Mouse (Mus musculus): ENCODE data around the gene 5530401A14Rik. TPM values are rescaled to one million over a fixed set of nuclear protein-coding genes. Genes with fewer than 3 reads are reported as not detected.

The 5530401A14Rik gene
- polyA plus RNA-seq, 1 experiment from 2014 or later = not detected

DNA sequence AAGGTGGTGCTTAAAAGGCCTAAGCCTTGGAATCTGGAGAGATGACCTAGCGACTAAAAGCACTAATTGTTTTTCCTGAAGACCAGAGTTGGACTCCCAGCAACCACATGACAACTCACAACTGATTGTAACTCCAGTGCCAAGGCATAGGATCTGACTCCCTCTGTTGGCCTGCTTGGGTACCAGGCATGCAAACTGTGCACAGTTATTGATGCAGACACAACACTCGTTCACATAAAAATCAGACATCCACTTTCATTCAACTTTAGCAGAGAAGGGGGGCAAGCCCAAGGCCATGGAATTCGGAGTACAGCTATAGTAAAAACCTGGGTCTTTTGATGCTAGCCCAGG, 14.8 kb upstream of the 5530401A14Rik start:
- ATAC-seq (ENCODE audit: insufficient read depth) (peak; percentile 22; the same call in 1 of the 2 replicates), DNase-seq (no peak)
- Histone ChIP-seq H3K4me2 (no peak overlapping the region), H3K4me1 (ENCODE audit: insufficient read depth) (peaks cover 3% of the 10 kb centered on the region; the same call in 1 of the 2 replicates), H3K36me3 (ENCODE audit: insufficient read depth) (no peaks in the 10 kb centered on the region), H3K27me3 (ENCODE audit: insufficient read depth, low read length) (no peaks in the 10 kb centered on the region), H3K9ac (no peak overlapping the region), H3K4me3 (ENCODE audit: low read depth, low read length) (no peak overlapping the region), H3K9me3 (ENCODE audit: low read depth, low read length) (no peaks in the 10 kb centered on the region), H3K27ac (ENCODE audit: low read depth) (0 out of 2 replicates have a peak overlapping the region, but pooled peaks have one; percentile 55)
- peak; percentile 51 for TF ChIP-seq CTCF (IDR thresholded peaks at IDR 0.05; ENCODE audit: low read depth)
- 67% methylated on average over 3 of the region's 3 CpGs for WGBS

DNA sequence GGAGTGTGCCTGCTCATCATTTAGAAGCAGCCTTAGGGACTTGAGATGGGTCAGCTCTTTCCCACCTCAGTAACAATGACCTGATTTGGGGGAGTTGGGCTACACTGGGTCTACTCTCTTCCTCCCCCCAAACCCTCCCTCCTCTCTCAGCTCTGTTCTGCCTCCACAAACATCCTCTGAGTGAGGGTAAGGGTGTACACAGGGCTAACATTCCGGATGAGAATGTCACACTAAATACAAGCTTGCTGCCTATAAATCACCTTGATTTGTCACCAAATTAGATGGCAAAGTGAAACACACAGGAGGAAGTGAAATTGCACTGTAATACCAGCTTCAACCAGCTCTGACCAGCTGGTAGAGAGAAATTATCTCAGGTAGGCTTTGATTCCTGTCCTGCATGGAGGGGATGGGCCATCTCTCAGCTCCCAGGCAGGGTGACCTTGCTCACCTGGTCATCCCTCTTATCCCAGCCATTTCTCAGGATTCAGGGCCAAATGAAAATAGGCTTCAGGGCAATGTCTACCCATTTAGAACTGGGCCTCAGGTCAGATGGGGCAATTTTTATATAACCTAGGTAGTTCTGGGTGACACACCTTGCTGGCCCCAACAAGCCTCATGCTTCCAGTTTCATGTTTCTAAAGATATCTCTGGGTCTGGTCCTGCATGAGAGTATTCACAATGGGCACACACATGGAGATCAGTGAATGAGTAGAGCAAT, 12.5 kb upstream of the 5530401A14Rik start:
- Histone ChIP-seq H3K4me1 (ENCODE audit: insufficient read depth) (peaks cover 3% of the 10 kb centered on the region; the same call in 1 of the 2 replicates), H3K4me3 (ENCODE audit: low read depth, low read length) (no peak overlapping the region), H3K27me3 (ENCODE audit: insufficient read depth, low read length) (no peaks in the 10 kb centered on the region), H3K36me3 (ENCODE audit: insufficient read depth) (no peaks in the 10 kb centered on the region), H3K9me3 (ENCODE audit: low read depth, low read length) (no peaks in the 10 kb centered on the region), H3K27ac (ENCODE audit: low read depth) (no peak overlapping the region), H3K9ac (no peak overlapping the region), H3K4me2 (no peak overlapping the region)
- WGBS = 36% methylated on average over 1 of the region's 1 CpGs
- DNase-seq (no peak), ATAC-seq (ENCODE audit: insufficient read depth) (no peak)
- no peak for TF ChIP-seq CTCF (IDR thresholded peaks at IDR 0.05; ENCODE audit: low read depth)

DNA sequence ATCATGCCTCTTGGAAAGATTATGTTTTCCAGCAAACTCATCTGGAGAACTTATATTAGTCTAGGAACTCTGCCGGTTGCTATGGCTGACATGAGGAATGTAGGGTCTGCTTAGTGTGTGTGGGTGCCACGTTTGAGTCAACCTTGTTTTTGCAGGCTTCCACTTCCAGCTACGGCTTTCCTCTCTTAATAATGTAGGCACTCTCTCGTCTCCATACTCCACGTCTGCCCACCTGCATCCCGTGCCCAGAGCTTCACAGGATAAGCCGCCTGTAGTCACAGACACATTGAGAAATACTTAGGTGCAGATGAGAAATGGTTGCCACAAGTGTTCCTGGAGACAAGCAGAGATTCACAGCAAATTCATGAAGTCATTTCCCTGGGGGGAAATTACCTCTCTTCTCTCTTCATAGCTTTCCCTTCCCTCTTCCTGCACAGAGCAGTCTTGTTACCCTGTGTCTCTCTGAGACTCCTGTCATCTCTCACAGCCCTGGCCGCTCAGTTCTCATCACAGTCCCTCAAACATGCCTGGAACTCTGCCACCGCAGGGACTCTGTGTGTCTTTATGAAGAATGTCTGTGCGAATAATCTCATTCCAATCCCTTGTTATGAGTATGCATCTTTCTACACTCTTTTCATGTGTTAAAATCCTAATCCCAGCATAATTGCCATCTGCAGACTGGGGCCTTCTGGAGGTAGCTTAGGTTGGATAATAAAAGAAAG, 5.3 kb downstream of the 5530401A14Rik start:
- H3K9me3 ChIP-seq (ENCODE audit: low read depth, low read length) = no peaks in the 10 kb centered on the region
- no peak for ATAC-seq (ENCODE audit: insufficient read depth)
- no peak overlapping the region for H3K9ac ChIP-seq
- no peak overlapping the region for H3K27ac ChIP-seq (ENCODE audit: low read depth)
- no peak overlapping the region for H3K4me3 ChIP-seq (ENCODE audit: low read depth, low read length)
- no peaks in the 10 kb centered on the region for H3K4me1 ChIP-seq (ENCODE audit: insufficient read depth)
- DNase-seq = peak; percentile 52
- H3K36me3 ChIP-seq (ENCODE audit: insufficient read depth) = no peaks in the 10 kb centered on the region
- no peak for TF ChIP-seq CTCF (IDR thresholded peaks at IDR 0.05; ENCODE audit: low read depth)
- WGBS = 50% methylated on average over 10 of the region's 10 CpGs
- H3K4me2 ChIP-seq = no peak overlapping the region
- no peaks in the 10 kb centered on the region for H3K27me3 ChIP-seq (ENCODE audit: insufficient read depth, low read length)

DNA sequence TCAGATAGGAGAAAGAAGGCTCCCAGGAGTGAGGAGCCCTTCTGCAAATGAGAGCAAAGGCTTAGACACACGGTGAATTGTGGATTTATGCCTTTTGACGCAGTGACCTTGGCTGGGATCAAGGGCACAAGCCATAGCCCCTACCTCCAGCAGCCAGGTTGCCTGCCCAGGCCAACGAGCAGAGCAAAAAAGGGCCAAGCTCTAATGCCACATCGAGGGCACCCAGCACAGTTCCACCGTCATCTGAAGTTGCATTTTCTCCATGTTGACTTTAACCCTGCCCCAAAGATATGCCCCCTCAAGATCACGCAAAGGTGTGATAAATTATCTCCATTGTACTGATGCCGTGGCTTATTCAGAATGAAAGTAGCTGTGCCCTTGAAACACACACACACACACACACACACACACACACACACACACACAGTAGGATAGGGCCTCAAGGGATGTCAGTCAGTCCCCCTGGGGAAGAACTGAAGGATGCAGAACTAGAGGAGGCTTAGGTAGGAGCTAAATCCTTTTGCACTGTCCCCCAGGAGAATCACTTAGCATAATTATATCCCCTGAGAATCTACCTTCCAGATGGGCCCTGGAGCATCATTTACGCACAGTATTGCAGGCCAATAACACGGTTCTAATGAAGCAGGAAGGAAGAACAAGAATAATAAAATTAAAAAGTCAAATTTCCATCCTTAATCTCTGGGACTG, 11.2 kb downstream of the 5530401A14Rik start:
- no peaks in the 10 kb centered on the region for H3K27me3 ChIP-seq (ENCODE audit: insufficient read depth, low read length)
- 24% methylated on average over 9 of the region's 9 CpGs for WGBS
- H3K9me3 ChIP-seq (ENCODE audit: low read depth, low read length) = no peaks in the 10 kb centered on the region
- H3K4me2 ChIP-seq = no peak overlapping the region
- DNase-seq (no peak), ATAC-seq (ENCODE audit: insufficient read depth) (no peak)
- no peak overlapping the region for H3K27ac ChIP-seq (ENCODE audit: low read depth)
- H3K36me3 ChIP-seq (ENCODE audit: insufficient read depth) = no peaks in the 10 kb centered on the region
- no peaks in the 10 kb centered on the region for H3K4me1 ChIP-seq (ENCODE audit: insufficient read depth)
- H3K9ac ChIP-seq = no peak overlapping the region
- no peak for TF ChIP-seq CTCF (IDR thresholded peaks at IDR 0.05; ENCODE audit: low read depth)
- no peak overlapping the region for H3K4me3 ChIP-seq (ENCODE audit: low read depth, low read length)

DNA sequence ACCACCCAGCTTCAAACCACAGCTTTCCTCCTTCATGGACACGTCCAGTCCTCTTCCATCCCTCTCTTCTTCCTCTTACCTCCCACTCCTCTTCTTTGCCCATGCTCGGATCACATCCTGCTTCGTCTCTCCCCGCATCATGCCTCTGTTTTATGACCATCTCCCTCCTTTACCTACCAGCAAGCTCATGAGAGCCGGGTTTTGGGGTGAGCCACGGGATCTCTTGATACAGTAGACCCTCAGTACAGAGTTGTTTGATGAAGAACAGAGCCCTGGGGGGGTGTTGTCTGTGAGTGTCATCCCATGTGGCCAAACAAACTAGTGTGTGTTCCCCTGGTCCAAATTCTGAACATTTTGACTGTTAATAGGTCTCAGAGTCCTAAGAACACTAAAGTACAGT, 36.0 kb downstream of the 5530401A14Rik start:
- Histone ChIP-seq H3K4me1 (ENCODE audit: insufficient read depth) (no peaks in the 10 kb centered on the region), H3K4me3 (ENCODE audit: low read depth, low read length) (no peak overlapping the region), H3K9me3 (ENCODE audit: low read depth, low read length) (no peaks in the 10 kb centered on the region), H3K36me3 (ENCODE audit: insufficient read depth) (no peaks in the 10 kb centered on the region), H3K4me2 (no peak overlapping the region), H3K27me3 (ENCODE audit: insufficient read depth, low read length) (no peaks in the 10 kb centered on the region), H3K27ac (ENCODE audit: low read depth) (no peak overlapping the region), H3K9ac (no peak overlapping the region)
- ATAC-seq (ENCODE audit: insufficient read depth) = no peak
- DNase-seq = no peak
- TF ChIP-seq CTCF (IDR thresholded peaks at IDR 0.05; ENCODE audit: low read depth) = no peak
- 83% methylated on average over 6 of the region's 6 CpGs for WGBS

DNA sequence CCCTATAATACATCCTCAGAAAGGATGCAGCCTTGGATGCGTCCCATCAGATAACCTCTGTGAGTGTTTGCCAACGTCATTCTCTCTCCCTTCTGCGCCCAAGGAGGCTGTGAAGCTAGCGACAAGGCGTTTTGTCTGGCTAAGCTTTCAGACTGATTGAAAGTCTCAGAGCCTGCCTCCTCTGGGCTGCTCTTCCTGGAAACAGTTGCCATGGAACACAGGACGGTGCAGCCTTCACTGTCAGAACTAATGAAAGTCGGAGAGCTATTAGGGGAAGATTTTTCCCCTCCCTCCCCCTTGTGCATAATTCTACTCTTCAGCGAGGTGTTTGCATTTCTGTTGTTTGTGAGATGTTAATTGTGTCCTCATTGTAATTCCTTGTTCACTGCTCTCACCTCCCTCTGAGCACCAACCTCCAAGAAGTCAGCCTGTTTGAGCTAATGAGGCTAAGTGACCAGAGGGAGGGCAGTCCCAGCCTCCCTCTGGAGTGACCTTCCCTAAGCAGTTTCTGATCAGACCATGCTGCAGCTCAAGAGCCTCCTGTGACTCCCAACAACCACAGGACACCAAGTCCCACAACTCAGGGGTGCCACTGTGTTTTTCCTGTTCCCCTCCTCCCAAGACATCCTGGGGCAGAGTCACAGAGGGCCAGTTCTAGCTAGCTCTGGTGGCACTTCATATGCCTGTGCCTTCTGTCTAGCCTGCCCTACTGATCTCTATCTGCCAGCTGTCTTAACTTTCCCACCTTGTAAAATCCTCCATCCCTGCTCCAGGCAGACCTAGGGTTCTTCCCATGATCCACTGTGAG, 37.3 kb downstream of the 5530401A14Rik start:
- DNase-seq (no peak), ATAC-seq (ENCODE audit: insufficient read depth) (no peak)
- Histone ChIP-seq H3K4me2 (no peak overlapping the region), H3K27ac (ENCODE audit: low read depth) (no peak overlapping the region), H3K36me3 (ENCODE audit: insufficient read depth) (no peaks in the 10 kb centered on the region), H3K4me1 (ENCODE audit: insufficient read depth) (no peaks in the 10 kb centered on the region), H3K9ac (no peak overlapping the region), H3K9me3 (ENCODE audit: low read depth, low read length) (no peaks in the 10 kb centered on the region), H3K27me3 (ENCODE audit: insufficient read depth, low read length) (no peaks in the 10 kb centered on the region), H3K4me3 (ENCODE audit: low read depth, low read length) (no peak overlapping the region)
- WGBS = 3% methylated on average over 8 of the region's 8 CpGs
- no peak for TF ChIP-seq CTCF (IDR thresholded peaks at IDR 0.05; ENCODE audit: low read depth)

Data from lung, embryonic 14.5 days (tissue).